Mouse (Mus musculus) MEL (cell line): Measurements from ENCODE around the gene Bmp2k. TPM values are rescaled to one million over a fixed set of nuclear protein-coding genes. Genes with fewer than 3 reads are reported as not detected.

Experiments used
- DNase-seq: peaks from one replicate; pipeline ENCODE4 v3.0.0; 2011; ENCODE audit warnings: low read depth, low spot score
- H3K27ac ChIP-seq: 2 replicates; pipeline ENCODE4 v1.5.1; 2012; ENCODE audit warnings: low read depth, mild to moderate bottlenecking, control low read depth, low read length, moderate library complexity; ENCODE audit not compliant: control insufficient read depth
- H3K27me3 ChIP-seq, 2 experiments: fragments of 150-350 bp in 1 of 2; sonication (generic) in 1 of 2; 2 replicates each; pipeline ENCODE4 v1.6.1; 2012; ENCODE audit warnings: low read length in 2 of 2, mild to moderate bottlenecking in 2 of 2, improper control_type of control experiment in 1 of 2, moderate library complexity in 1 of 2; ENCODE audit not compliant: insufficient read depth in 2 of 2, control insufficient read depth in 1 of 2
- H3K36me3 ChIP-seq, 2 experiments: 2 replicates each; pipeline ENCODE4 v1.6.1; 2012 to 2014; ENCODE audit warnings: low read length in 2 of 2, improper control_type of control experiment in 1 of 2, inconsistent platforms in 1 of 2, mild to moderate bottlenecking in 1 of 2; ENCODE audit not compliant: insufficient read depth in 2 of 2, control insufficient read depth in 1 of 2
- H3K4me1 ChIP-seq, 2 experiments: fragments of 150-350 bp in 1 of 2; sonication (generic) in 1 of 2; 2 replicates each; pipeline ENCODE4 v1.6.1; 2012; ENCODE audit warnings: low read length in 2 of 2, improper control_type of control experiment in 1 of 2, mild to moderate bottlenecking in 1 of 2; ENCODE audit not compliant: insufficient read depth in 2 of 2, control insufficient read depth in 1 of 2
- H3K4me3 ChIP-seq, 2 experiments: fragments of 150-350 bp in 1 of 2; sonication (generic) in 1 of 2; 2 replicates each; pipeline ENCODE4 v1.5.1; 2012; ENCODE audit warnings: low read depth in 2 of 2, low read length in 2 of 2, mild to moderate bottlenecking in 2 of 2, moderate library complexity in 2 of 2, control low read depth in 1 of 2, improper control_type of control experiment in 1 of 2; ENCODE audit not compliant: control insufficient read depth in 1 of 2, insufficient read depth in 1 of 2
- H3K79me2 ChIP-seq: 2 replicates; pipeline ENCODE4 v1.6.1; 2012; ENCODE audit warnings: mild to moderate bottlenecking, low read length, moderate library complexity; ENCODE audit not compliant: control insufficient read depth, poor library complexity, insufficient read depth
- H3K9ac ChIP-seq: 2 replicates; pipeline ENCODE4 v1.6.1; 2012; ENCODE audit warnings: low read depth, mild to moderate bottlenecking, control low read depth, low read length, moderate library complexity; ENCODE audit not compliant: control insufficient read depth, poor library complexity, severe bottlenecking
- H3K9me3 ChIP-seq: fragments of 150-350 bp; sonication (generic); replicated peaks from 2 replicates; pipeline ENCODE4 v1.6.1; 2012; ENCODE audit warnings: mild to moderate bottlenecking, low read length, improper control_type of control experiment, moderate library complexity; ENCODE audit not compliant: insufficient read depth
- BHLHE40 ChIP-seq: IDR thresholded peaks from 2 replicates; pipeline ENCODE4 v1.6.1; 2012; ENCODE audit warnings: low read depth, mild to moderate bottlenecking, inconsistent platforms, low read length, improper control_type of control experiment, borderline replicate concordance
- CHD1 ChIP-seq: IDR thresholded peaks from 2 replicates; pipeline ENCODE4 v1.6.1; 2012; ENCODE audit warnings: low read depth, mild to moderate bottlenecking, inconsistent platforms, low read length, improper control_type of control experiment
- CHD2 ChIP-seq: IDR thresholded peaks from 2 replicates; pipeline ENCODE4 v1.6.1; 2011; ENCODE audit warnings: low read length, improper control_type of control experiment
- CTCF ChIP-seq, 3 experiments: IDR thresholded peaks in 2 of 3; conservative IDR thresholded peaks in 1 of 3; 2 replicates each; pipeline ENCODE4 v1.5.1; 2011 to 2012; ENCODE audit warnings: low read length in 3 of 3, low read depth in 2 of 3, mild to moderate bottlenecking in 2 of 3, improper control_type of control experiment in 1 of 3, inconsistent platforms in 1 of 3, mixed read lengths in 1 of 3, moderate library complexity in 1 of 3; ENCODE audit not compliant: control insufficient read depth in 1 of 3, insufficient read depth in 1 of 3, poor library complexity in 1 of 3, severe bottlenecking in 1 of 3
- E2F4 ChIP-seq: IDR thresholded peaks from 2 replicates; pipeline ENCODE4 v1.6.1; 2011; ENCODE audit warnings: low read depth, low read length, improper control_type of control experiment, borderline replicate concordance
- ELF1 ChIP-seq: IDR thresholded peaks from 2 replicates; pipeline ENCODE4 v1.6.1; 2014; ENCODE audit warnings: low read depth, mild to moderate bottlenecking, inconsistent platforms, low read length, improper control_type of control experiment, moderate library complexity
- EP300 ChIP-seq, 2 experiments: IDR thresholded peaks; 2 replicates each; pipeline ENCODE4 v1.6.1; 2011; ENCODE audit warnings: improper control_type of control experiment in 2 of 2, low read length in 2 of 2, low read depth in 1 of 2, mild to moderate bottlenecking in 1 of 2
- ETS1 ChIP-seq: IDR thresholded peaks from 2 replicates; pipeline ENCODE4 v1.6.1; 2012; ENCODE audit warnings: low read depth, mild to moderate bottlenecking, inconsistent platforms, low read length, improper control_type of control experiment, moderate library complexity
- GATA1 ChIP-seq: IDR thresholded peaks from 2 replicates; pipeline ENCODE4 v1.6.1; 2011; ENCODE audit warnings: low read depth, low read length, improper control_type of control experiment
- HCFC1 ChIP-seq: IDR thresholded peaks from 2 replicates; pipeline ENCODE4 v1.6.1; 2012; ENCODE audit warnings: low read depth, mild to moderate bottlenecking, inconsistent platforms, low read length, improper control_type of control experiment, moderate library complexity
- JUND ChIP-seq: IDR thresholded peaks from 2 replicates; pipeline ENCODE4 v1.6.1; 2011; ENCODE audit warnings: low read depth, mild to moderate bottlenecking, improper control_type of control experiment, low read length
- MAX ChIP-seq: IDR thresholded peaks from 2 replicates; pipeline ENCODE4 v1.6.1; 2011; ENCODE audit warnings: low read length, improper control_type of control experiment
- MAZ ChIP-seq: IDR thresholded peaks from 2 replicates; pipeline ENCODE4 v1.6.1; 2012; ENCODE audit warnings: low read depth, mild to moderate bottlenecking, inconsistent platforms, low read length, improper control_type of control experiment
- MEF2A ChIP-seq: IDR thresholded peaks from 2 replicates; pipeline ENCODE4 v1.6.1; 2014; ENCODE audit warnings: low read depth, mild to moderate bottlenecking, inconsistent platforms, low read length, improper control_type of control experiment; ENCODE audit not compliant: poor library complexity, insufficient replicate concordance, severe bottlenecking; ENCODE audit errors: extremely low read depth
- MXI1 ChIP-seq: IDR thresholded peaks from 2 replicates; pipeline ENCODE4 v1.6.1; 2011; ENCODE audit warnings: mild to moderate bottlenecking, low read depth, low read length, improper control_type of control experiment
- MYC ChIP-seq: IDR thresholded peaks from 2 replicates; pipeline ENCODE4 v1.6.1; 2011; ENCODE audit warnings: low read depth, mild to moderate bottlenecking, low read length, improper control_type of control experiment, moderate library complexity
- NELFE ChIP-seq: IDR thresholded peaks from 2 replicates; pipeline ENCODE4 v1.6.1; 2011; ENCODE audit warnings: low read depth, low read length, improper control_type of control experiment
- NRF1 ChIP-seq: IDR thresholded peaks from 2 replicates; pipeline ENCODE4 v1.6.1; 2014; ENCODE audit warnings: low read depth, mild to moderate bottlenecking, inconsistent platforms, low read length, improper control_type of control experiment, moderate library complexity; ENCODE audit not compliant: poor library complexity, insufficient read depth, severe bottlenecking
- POLR2A ChIP-seq, 2 experiments: IDR thresholded peaks; 2 replicates each; pipeline ENCODE4 v1.6.1; 2011 to 2012; ENCODE audit warnings: low read length in 2 of 2, mild to moderate bottlenecking in 2 of 2, control low read depth in 1 of 2, improper control_type of control experiment in 1 of 2, low read depth in 1 of 2, moderate library complexity in 1 of 2; ENCODE audit not compliant: control insufficient read depth in 1 of 2, insufficient read depth in 1 of 2, poor library complexity in 1 of 2
- POLR2AphosphoS2 ChIP-seq: IDR thresholded peaks from 2 replicates; pipeline ENCODE4 v1.6.1; 2011; ENCODE audit warnings: low read length, improper control_type of control experiment
- RAD21 ChIP-seq: IDR thresholded peaks from 2 replicates; pipeline ENCODE4 v1.6.1; 2011; ENCODE audit warnings: mild to moderate bottlenecking, low read depth, low read length, improper control_type of control experiment
- SIN3A ChIP-seq: IDR thresholded peaks from 2 replicates; pipeline ENCODE4 v1.6.1; 2012; ENCODE audit warnings: low read length, improper control_type of control experiment, inconsistent platforms
- SMC3 ChIP-seq: IDR thresholded peaks from 2 replicates; pipeline ENCODE4 v1.6.1; 2011; ENCODE audit warnings: low read depth, low read length, improper control_type of control experiment
- TAL1 ChIP-seq: IDR thresholded peaks from 2 replicates; pipeline ENCODE4 v1.6.1; 2012; ENCODE audit warnings: mild to moderate bottlenecking, inconsistent platforms, low read length, moderate library complexity, mixed read lengths
- TBP ChIP-seq: IDR thresholded peaks from 2 replicates; pipeline ENCODE4 v1.8.0; 2011; ENCODE audit warnings: low read depth, low read length, improper control_type of control experiment
- TCF12 ChIP-seq: IDR thresholded peaks from 2 replicates; pipeline ENCODE4 v1.6.1; 2014; ENCODE audit warnings: low read depth, mild to moderate bottlenecking, inconsistent platforms, low read length, improper control_type of control experiment, moderate library complexity
- UBTF ChIP-seq: IDR thresholded peaks from 2 replicates; pipeline ENCODE4 v1.6.1; 2012; ENCODE audit warnings: low read depth, mild to moderate bottlenecking, inconsistent platforms, low read length, improper control_type of control experiment, moderate library complexity, borderline replicate concordance; ENCODE audit not compliant: insufficient read depth
- USF1 ChIP-seq: IDR thresholded peaks from 2 replicates; pipeline ENCODE4 v1.6.1; 2014; ENCODE audit warnings: low read depth, mild to moderate bottlenecking, inconsistent platforms, low read length, improper control_type of control experiment, moderate library complexity
- USF2 ChIP-seq, 2 experiments: IDR thresholded peaks; 2 replicates each; pipeline ENCODE4 v1.6.1; 2011 to 2012; ENCODE audit warnings: improper control_type of control experiment in 2 of 2, low read length in 2 of 2, borderline replicate concordance in 1 of 2, inconsistent platforms in 1 of 2, low read depth in 1 of 2, mild to moderate bottlenecking in 1 of 2; ENCODE audit not compliant: insufficient read depth in 1 of 2
- ZMIZ1 ChIP-seq: IDR thresholded peaks from 2 replicates; pipeline ENCODE4 v1.6.1; 2012; ENCODE audit warnings: low read depth, mild to moderate bottlenecking, inconsistent platforms, low read length, improper control_type of control experiment, moderate library complexity
- ZNF384 ChIP-seq: IDR thresholded peaks from 2 replicates; pipeline ENCODE4 v1.6.1; 2012; ENCODE audit warnings: low read depth, mild to moderate bottlenecking, inconsistent platforms, low read length, improper control_type of control experiment
- polyA plus RNA-seq, 2 experiments: library from polyadenylated mRNA; stranded (reverse) in 1 of 2; unstranded in 1 of 2; fragments of >175 nt in 1 of 2; fragments of >200 nt in 1 of 2; gene quantifications; 2 replicates each; pipeline versions ENCODE4 v1.2.1 to v1.2.4; 2012; ENCODE audit warnings: low replicate concordance in 2 of 2, low read depth in 1 of 2; ENCODE audit not compliant: insufficient read length in 2 of 2, insufficient read depth in 1 of 2, missing spikeins in 1 of 2
- total RNA-seq: library from RNA; depleted of rRNA; stranded (reverse); fragments of 300-350 nt; gene quantifications from 2 replicates; pipeline ENCODE4 v1.2.3, GENCODE M21; 2012

Bmp2k gene
- total and polyA plus RNA-seq, 3 experiments: 10.8 to 16.3 TPM; not detected in 1

DNA sequence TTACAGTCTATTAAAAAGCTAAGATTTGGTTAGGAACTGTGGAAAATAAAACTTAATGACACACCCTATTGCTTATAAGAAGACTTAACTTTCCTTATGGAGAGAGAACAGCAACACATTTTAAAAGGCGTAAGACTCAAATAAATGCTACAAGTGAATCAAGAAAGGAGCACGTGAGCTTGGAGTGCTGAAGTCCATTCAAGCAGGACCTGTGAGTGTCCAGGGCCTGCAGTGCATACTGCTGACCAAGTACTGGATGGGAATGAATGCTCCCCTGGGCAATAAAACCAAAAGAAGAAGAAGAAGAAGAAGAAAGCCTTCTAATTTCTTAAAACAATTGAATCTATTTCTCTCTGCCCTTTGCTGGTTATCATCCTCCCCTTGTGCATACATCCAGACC, 32.0 kb upstream of the Bmp2k start:
- Histone ChIP-seq H3K4me3 (no peak overlapping the region), H3K9me3 (no peaks in the 10 kb centered on the region), H3K4me1 (peaks cover 4 to 21% of the 10 kb centered on the region in 2 experiments), H3K36me3 (peaks cover 0 to 17% of the 10 kb centered on the region in 2 experiments; a peak in 2 of 4 replicates), H3K27me3 (no peaks in the 10 kb centered on the region), H3K79me2 (no peaks in the 10 kb centered on the region), H3K9ac (no peak overlapping the region), H3K27ac (no peak overlapping the region)
- no peak for TF ChIP-seq E2F4
- TF ChIP-seq TBP: no peak
- no peak for TF ChIP-seq MEF2A
- TF ChIP-seq USF1: no peak
- DNase-seq: no peak

DNA sequence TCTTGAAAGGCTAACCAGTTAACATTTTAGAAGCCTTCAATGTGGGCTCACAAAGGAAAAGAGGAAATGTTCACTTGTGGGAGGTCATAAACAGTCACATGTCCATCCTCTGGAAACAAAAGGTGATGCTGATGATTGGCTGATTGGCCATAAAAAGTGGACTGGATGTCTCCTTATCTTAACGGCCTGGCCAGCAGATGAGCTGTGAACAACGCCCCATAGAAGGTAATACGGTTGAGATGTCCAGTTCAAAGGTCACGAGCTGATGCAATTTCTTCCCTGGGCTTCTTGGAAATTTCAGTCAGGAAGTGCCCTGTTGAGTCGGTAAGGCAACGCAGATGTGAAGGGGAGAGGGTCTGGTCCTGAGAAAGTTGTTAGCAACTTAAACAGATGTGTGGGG, 28.9 kb upstream of the Bmp2k start:
- Histone ChIP-seq H3K9me3 (no peaks in the 10 kb centered on the region), H3K36me3 (peaks cover 0 to 18% of the 10 kb centered on the region in 2 experiments; a peak in 2 of 4 replicates), H3K4me3 (peak overlapping the region; percentile 30 to 32; a peak in 3 of 4 replicates), H3K4me1 (peaks cover 6 to 19% of the 10 kb centered on the region in 2 experiments), H3K27me3 (no peaks in the 10 kb centered on the region), H3K79me2 (no peaks in the 10 kb centered on the region), H3K27ac (peak overlapping the region; percentile 18), H3K9ac (peak overlapping the region; percentile 24)
- DNase-seq: peak; percentile 56
- TF ChIP-seq NRF1: no peak
- TF ChIP-seq TAL1: no peak
- TF ChIP-seq UBTF: no peak
- no peak for TF ChIP-seq SIN3A
- TF ChIP-seq SMC3: no peak; the same call in 1 of the 2 replicates
- TF ChIP-seq HCFC1: 0 out of 2 replicates have a peak, but pooled peaks have one; percentile 11
- TF ChIP-seq POLR2AphosphoS2: no peak
- no peak; the same call in 1 of the 2 replicates for TF ChIP-seq MXI1
- TF ChIP-seq POLR2A (IDR thresholded peaks at IDR 0.05; ENCODE audit: control insufficient read depth in 1 of 2, insufficient read depth in 1 of 2, low read depth in 1 of 2, low read length in 2 of 2, poor library complexity in 1 of 2): no peak
- peak in 1 of 2 experiments; percentile 50; a peak in 1 of 4 replicates for TF ChIP-seq USF2 (IDR thresholded peaks at IDR 0.05; ENCODE audit: borderline replicate concordance in 1 of 2, insufficient read depth in 1 of 2, low read depth in 1 of 2, low read length in 2 of 2)
- TF ChIP-seq ELF1: 0 out of 2 replicates have a peak, but pooled peaks have one; percentile 23
- peak; percentile 84 for TF ChIP-seq USF1
- 0 out of 2 replicates have a peak, but pooled peaks have one; percentile 36 for TF ChIP-seq MAX
- no peak for TF ChIP-seq CTCF (IDR thresholded peaks at IDR 0.05 in 2 of 3, conservative IDR thresholded peaks at IDR 0.05 in 1 of 3; ENCODE audit: control insufficient read depth in 1 of 3, insufficient read depth in 1 of 3, low read depth in 2 of 3, low read length in 3 of 3, poor library complexity in 1 of 3, severe bottlenecking in 1 of 3)
- TF ChIP-seq MAZ: no peak
- no peak for TF ChIP-seq NELFE
- TF ChIP-seq CHD2: no peak
- TF ChIP-seq JUND: no peak
- no peak for TF ChIP-seq RAD21
- TF ChIP-seq ETS1: no peak
- TF ChIP-seq TCF12: no peak
- peak in 1 of 2 experiments; percentile 29; a peak in 3 of 4 replicates for TF ChIP-seq EP300 (IDR thresholded peaks at IDR 0.05; ENCODE audit: low read depth in 1 of 2, low read length in 2 of 2)
- TF ChIP-seq TBP: no peak
- TF ChIP-seq E2F4: no peak
- TF ChIP-seq GATA1: peak; percentile 30; the same call in 1 of the 2 replicates
- no peak for TF ChIP-seq BHLHE40
- TF ChIP-seq CHD1: no peak
- no peak for TF ChIP-seq ZNF384
- no peak; the same call in 1 of the 2 replicates for TF ChIP-seq MYC
- TF ChIP-seq ZMIZ1: no peak
